Comparison of ENCODE assay signal across 15 mouse cellular contexts in the genomic region with DNA sequence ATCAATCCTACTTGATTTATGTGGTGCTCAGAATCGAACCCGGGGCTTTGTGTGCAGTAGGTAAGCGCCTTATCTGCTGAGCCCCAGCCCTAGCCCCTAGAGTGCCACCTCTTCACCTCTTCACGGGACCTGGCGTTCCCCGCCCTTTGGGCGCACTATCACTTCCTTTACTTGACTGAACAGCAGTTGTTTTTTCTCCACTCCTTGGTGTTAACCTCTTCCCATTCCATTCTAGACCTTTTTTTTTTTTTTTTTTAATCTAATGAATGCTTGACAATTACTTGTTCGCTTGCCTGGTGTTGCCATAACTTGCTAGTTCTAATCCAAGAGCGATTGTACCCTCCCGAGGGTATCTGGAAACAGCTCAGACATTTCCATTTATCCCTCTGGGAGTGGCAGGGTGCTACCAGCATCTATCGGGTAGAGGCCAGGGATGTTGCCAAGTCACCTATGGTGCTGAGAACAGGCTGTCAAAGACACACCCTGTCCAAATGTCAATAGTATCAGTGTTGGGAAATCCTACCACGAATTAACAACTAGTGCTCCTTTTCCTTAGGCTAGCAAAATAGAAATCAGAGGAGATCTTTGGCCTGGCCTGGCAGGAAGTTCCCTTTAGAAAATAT. TPM values are rescaled to one million over a fixed set of nuclear protein-coding genes. Genes with fewer than 3 reads are reported as not detected.
DNase-seq lines count a peak whose midpoint lies in the region; ATAC-seq and TF ChIP-seq lines count a peak whose summit lies in the region.
"Had no signal": no experiment of that assay in that cellular context is flagged by ENCODE, and none has a peak within 500 bp of the region (broad histone marks: within the 10 kb centered on the region; RNA-seq: fewer than 3 reads in every experiment).

No protein-coding gene starts in this region.

- 64% methylated on average over 12 of the region's 12 CpGs for WGBS in heart, embryonic 13.5 days
- 55% methylated on average over 12 of the region's 12 CpGs for WGBS in lung, adult 2 months
- WGBS in intestine, postnatal 0 days = 38% methylated on average over 12 of the region's 12 CpGs
- 44% methylated on average over 12 of the region's 12 CpGs for WGBS in stomach, postnatal 0 days

- ATAC-seq in heart, embryonic 13.5 days (ENCODE audit: extremely low read depth, insufficient number of reproducible peaks, low FRiP score, low TSS enrichment) = no peak
- ATAC-seq in intestine, postnatal 0 days = peak; percentile 71
- peak; percentile 54 for ATAC-seq in stomach, postnatal 0 days (ENCODE audit: low FRiP score, low TSS enrichment)

- peak overlapping the region; percentile 53; the same call in 1 of the 2 replicates for H3K9ac ChIP-seq in heart, embryonic 13.5 days
- H3K9ac ChIP-seq in intestine, postnatal 0 days (ENCODE audit: low read depth, low read length) = no peak overlapping the region
- no peak overlapping the region for H3K9ac ChIP-seq in stomach, postnatal 0 days (ENCODE audit: low read length)
- H3K9ac ChIP-seq: forebrain, embryonic 12.5 days; hindbrain, embryonic 12.5 days; liver, embryonic 14.5 days; neural tube, embryonic 12.5 days had no signal

- no peak overlapping the region for H3K4me3 ChIP-seq in heart, embryonic 13.5 days
- H3K4me3 ChIP-seq in lung, adult 2 months (replicated peaks; ENCODE audit: extremely low read depth, low read depth, low read length) = no peak overlapping the region
- H3K4me3 ChIP-seq in intestine, postnatal 0 days (ENCODE audit: low read depth, low read length) = no peak overlapping the region
- no peak overlapping the region for H3K4me3 ChIP-seq in stomach, postnatal 0 days (ENCODE audit: low read depth, low read length)
- H3K4me3 ChIP-seq in layer of hippocampus, adult 2 months = no peak overlapping the region
- H3K4me3 ChIP-seq: forebrain, embryonic 12.5 days; hindbrain, embryonic 12.5 days; neural tube, embryonic 12.5 days had no signal

- H3K4me1 ChIP-seq in heart, embryonic 13.5 days = peaks cover 25% of the 10 kb centered on the region
- peaks cover 10% of the 10 kb centered on the region; the same call in 1 of the 2 replicates for H3K4me1 ChIP-seq in lung, adult 2 months (ENCODE audit: control insufficient read depth, insufficient read depth, low read length)
- 0 out of 2 replicates have a peak, but pooled peaks cover 16% of the 10 kb centered on the region for H3K4me1 ChIP-seq in intestine, postnatal 0 days (replicated peaks; ENCODE audit: control insufficient read depth, insufficient read depth, low read length)
- H3K4me1 ChIP-seq in stomach, postnatal 0 days (replicated peaks; ENCODE audit: control insufficient read depth, insufficient read depth) = 0 out of 2 replicates have a peak, but pooled peaks cover 4% of the 10 kb centered on the region

- intact Hi-C loops in heart, postnatal 36 days (cut with DNase I) = no loop called here

- TF ChIP-seq EP300 in stomach, postnatal 0 days (optimal IDR thresholded peaks at IDR 0.05) = no peak

- no peaks in the 10 kb centered on the region for H3K27me3 ChIP-seq in heart, embryonic 13.5 days (replicated peaks)
- no peaks in the 10 kb centered on the region for H3K27me3 ChIP-seq in intestine, postnatal 0 days (replicated peaks; ENCODE audit: control insufficient read depth, insufficient read depth, low read length)
- no peaks in the 10 kb centered on the region for H3K27me3 ChIP-seq in stomach, postnatal 0 days (ENCODE audit: control insufficient read depth, insufficient read depth, low read length)
- H3K27me3 ChIP-seq: neural tube, embryonic 12.5 days had no signal

- no peaks in the 10 kb centered on the region for H3K36me3 ChIP-seq in heart, embryonic 13.5 days
- no peaks in the 10 kb centered on the region for H3K36me3 ChIP-seq in intestine, postnatal 0 days (ENCODE audit: control insufficient read depth, insufficient read depth)
- H3K36me3 ChIP-seq in stomach, postnatal 0 days (ENCODE audit: control insufficient read depth, insufficient read depth, low read length) = no peaks in the 10 kb centered on the region
- H3K36me3 ChIP-seq: embryonic facial prominence, embryonic 10.5 days; forebrain, embryonic 12.5 days; hindbrain, embryonic 12.5 days; neural tube, embryonic 12.5 days had no signal

- no peak for DNase-seq in heart, postnatal 36 days
- DNase-seq in lung, adult 18-20 months = peak; percentile 69 to 78
- DNase-seq in lung, adult 2 months = no peak
- peak; percentile 53 for DNase-seq in stomach, postnatal 0 days (ENCODE audit: low spot score)
- no peak for DNase-seq in embryo, embryonic 11 days
- DNase-seq in layer of hippocampus, adult 2 months (ENCODE audit: low spot score in 2 of 2) = no peak
- DNase-seq: midbrain, embryonic 14.5 days; right cerebral cortex, adult 18-20 months had no signal

- H3K4me2 ChIP-seq in heart, embryonic 13.5 days = peak overlapping the region; percentile 61
- peak overlapping the region; percentile 39; the same call in 1 of the 2 replicates for H3K4me2 ChIP-seq in intestine, postnatal 0 days (replicated peaks; ENCODE audit: low read depth)
- H3K4me2 ChIP-seq in stomach, postnatal 0 days (replicated peaks; ENCODE audit: low read depth) = peak overlapping the region; percentile 36
- H3K4me2 ChIP-seq: forebrain, embryonic 12.5 days; neural tube, embryonic 12.5 days had no signal

- TF ChIP-seq CTCF in lung, adult 2 months (IDR thresholded peaks at IDR 0.05; ENCODE audit: insufficient read depth, low read length) = no peak
- TF ChIP-seq CTCF in intestine, postnatal 0 days (IDR thresholded peaks at IDR 0.05; ENCODE audit: low read depth) = no peak
- TF ChIP-seq CTCF in stomach, postnatal 0 days (IDR thresholded peaks at IDR 0.05; ENCODE audit: low read depth) = no peak
- TF ChIP-seq CTCF in layer of hippocampus, adult 2 months (conservative IDR thresholded peaks at IDR 0.05) = no peak

- peak overlapping the region; percentile 26 for H3K27ac ChIP-seq in heart, embryonic 13.5 days (replicated peaks)
- peak overlapping the region; percentile 91 for H3K27ac ChIP-seq in intestine, postnatal 0 days (ENCODE audit: low read depth, low read length)
- H3K27ac ChIP-seq in stomach, postnatal 0 days (replicated peaks) = peak overlapping the region; percentile 78
- no peak overlapping the region for H3K27ac ChIP-seq in layer of hippocampus, adult 2 months
- H3K27ac ChIP-seq: forebrain, embryonic 12.5 days; hindbrain, embryonic 12.5 days; liver, embryonic 14.5 days; neural tube, embryonic 12.5 days had no signal

- no peak for TF ChIP-seq POLR2A in lung, adult 2 months (IDR thresholded peaks at IDR 0.05; ENCODE audit: borderline replicate concordance, extremely low read depth, low read depth, low read length)

- no peaks in the 10 kb centered on the region for H3K9me3 ChIP-seq in heart, embryonic 13.5 days
- H3K9me3 ChIP-seq in intestine, postnatal 0 days (ENCODE audit: control insufficient read depth) = no peaks in the 10 kb centered on the region
- H3K9me3 ChIP-seq in stomach, postnatal 0 days (ENCODE audit: control insufficient read depth, low read length) = no peaks in the 10 kb centered on the region
- H3K9me3 ChIP-seq: embryonic facial prominence, embryonic 10.5 days; forebrain, embryonic 12.5 days; hindbrain, embryonic 12.5 days; neural tube, embryonic 12.5 days had no signal

RNA-seq across cellular contexts. Expression of a gene that starts 4.3 kb away (rescaled TPM):
- 9.1 and 9.7 TPM in 2 replicates for polyA plus RNA-seq in heart, embryonic 13.5 days (2015; fragmentation: Nextera tagmentation; extraction: Ambion mirVana)
- 10 to 100 TPM; 89.5 to 98.4 TPM for total RNA-seq in heart, postnatal 36 days (2021)
- 30.4 and 35.3 TPM in 2 replicates for polyA plus RNA-seq in lung, adult 2 months (2012; rRNA removed)
- polyA plus RNA-seq in intestine, postnatal 0 days (2015; fragmentation: Nextera tagmentation; extraction: Ambion mirVana) = 13.0 and 13.6 TPM in 2 replicates
- polyA plus RNA-seq in stomach, postnatal 0 days (2015; fragmentation: Nextera tagmentation; extraction: Ambion mirVana) = 7.8 and 8.2 TPM in 2 replicates
- total RNA-seq in layer of hippocampus, adult 2 months (2021) = 10 to 100 TPM; 39.8 to 41.1 TPM

RNA-seq across cellular contexts. Expression of a gene that starts 15.7 kb away (rescaled TPM):
- 2.5 and 2.8 TPM in 2 replicates for polyA plus RNA-seq in heart, embryonic 13.5 days (2015; fragmentation: Nextera tagmentation; extraction: Ambion mirVana)
- 1 to 10 TPM; 4.3 to 4.6 TPM for total RNA-seq in heart, postnatal 36 days (2021)
- polyA plus RNA-seq in lung, adult 2 months (2012; rRNA removed) = 29.8 and 33.2 TPM in 2 replicates
- 1.6 and 1.9 TPM in 2 replicates for polyA plus RNA-seq in intestine, postnatal 0 days (2015; fragmentation: Nextera tagmentation; extraction: Ambion mirVana)
- polyA plus RNA-seq in stomach, postnatal 0 days (2015; fragmentation: Nextera tagmentation; extraction: Ambion mirVana) = 2.3 TPM in 2 replicates
- 10 to 100 TPM; 15.2 TPM for total RNA-seq in layer of hippocampus, adult 2 months (2021)

Comparison
In these comparisons a context has a peak if more than half of its experiments do, and no peak if none do; other contexts are left out.
1. DNase-seq: peak in lung, adult 18-20 months (2 of 2) and stomach, postnatal 0 days (single experiment); none in heart, postnatal 36 days (0 of 2), lung, adult 2 months (single experiment), embryo, embryonic 11 days (single experiment) and layer of hippocampus, adult 2 months (0 of 2).
2. Peak in every context shown above with its lines, with median percentiles within 50 percentile points of each other: H3K4me2 ChIP-seq.